Mouse (Mus musculus) v-Abl transformed pro-B cells (cell line): ENCODE measurements around the gene Bpifa3.
"Not testable (repeated sequence)": the region's sequence is repeated elsewhere in the genome, so short reads cannot be mapped to it uniquely, and the experiment has no call there.

Experiments
- in situ Hi-C, 2 experiments: fragments of 400-800 bp; cut with MboI; formaldehyde crosslinking; loops; one replicate each; pipeline ENCODE4 v1.15.1; 2025; ENCODE audit not compliant: unreplicated experiment in 2 of 2

Bpifa3 gene

GRCm38 (mm10) chr2:154130120-154130519 is at the start of gene Bpifa3:
Gene Bpifa3, plus strand, starts transcription at chr2:154130336.
- in situ Hi-C loops: no loop called here

GRCm38 (mm10) chr2:154097734-154098133 is 32.4 kb upstream of the Bpifa3 start:
- in situ Hi-C loops: no loop called here

- in situ Hi-C loops: no loop called here
These were observed 12.8 kb upstream of the Bpifa3 start for GRCm38 (mm10) chr2:154117381-154117780.

GRCm38 (mm10) chr2:154142580-154142979 is 12.4 kb downstream of the Bpifa3 start, which contains the start of gene Bpifa1:
Gene Bpifa1, plus strand, starts transcription at chr2:154142880.
- in situ Hi-C loops: no loop called here

GRCm38 (mm10) chr2:154143735-154144134 is 13.6 kb downstream of the Bpifa3 start:
- in situ Hi-C loops: no loop called here

GRCm38 (mm10) chr2:154147496-154147895 is 17.4 kb downstream of the Bpifa3 start:
- in situ Hi-C loops: no loop called here

GRCm38 (mm10) chr2:154158433-154158832 is 28.3 kb downstream of the Bpifa3 start:
- in situ Hi-C loops: no loop called here

- in situ Hi-C loops: no loop called here
These were observed 32.2 kb downstream of the Bpifa3 start, which contains the start of gene Bpifa5 for GRCm38 (mm10) chr2:154162307-154162706. Gene Bpifa5, plus strand, starts transcription at chr2:154162607.

- in situ Hi-C loops: no loop called here
These were observed 33.2 kb downstream of the Bpifa3 start for GRCm38 (mm10) chr2:154163306-154163705.

GRCm38 (mm10) chr2:154169172-154169571 is 39.0 kb downstream of the Bpifa3 start:
- in situ Hi-C loops: no loop called here

GRCm38 (mm10) chr2:154171621-154172020 is 41.5 kb downstream of the Bpifa3 start:
- in situ Hi-C loops: no loop called here

GRCm38 (mm10) chr2:154173313-154173712 is 43.2 kb downstream of the Bpifa3 start:
- in situ Hi-C loops: no loop called here

- in situ Hi-C loops: not testable (repeated sequence)
These were observed 51.8 kb downstream of the Bpifa3 start for GRCm38 (mm10) chr2:154181900-154182299.

- in situ Hi-C loops: not testable (repeated sequence)
These were observed 52.9 kb downstream of the Bpifa3 start for GRCm38 (mm10) chr2:154183061-154183460.

GRCm38 (mm10) chr2:154185319-154185718 is 55.2 kb downstream of the Bpifa3 start:
- in situ Hi-C loops: no loop called here

- in situ Hi-C loops: no loop called here
These were observed 55.6 kb downstream of the Bpifa3 start for GRCm38 (mm10) chr2:154185748-154186147.

- in situ Hi-C loops: no loop called here
These were observed 57.3 kb downstream of the Bpifa3 start for GRCm38 (mm10) chr2:154187468-154187867.
